Mouse (Mus musculus) bone marrow macrophage, adult 2 months (primary cell): ENCODE measurements around the gene Rnf141.

ENCODE experiments used
- CTCF ChIP-seq: IDR thresholded peaks from 2 replicates; pipeline ENCODE4 v1.5.1; 2012; ENCODE audit warnings: low read depth, mild to moderate bottlenecking, low read length, moderate library complexity
- POLR2A ChIP-seq: IDR thresholded peaks from 2 replicates; pipeline ENCODE4 v1.6.1; 2012; ENCODE audit warnings: mild to moderate bottlenecking, low read depth, low read length, borderline replicate concordance

- TF ChIP-seq CTCF (no peak), POLR2A (no peak)
These were observed 53.4 kb downstream of the Rnf141 start for GRCm38 (mm10) chr7:110790878-110791277.
